Mouse (Mus musculus) heart, embryonic 14.5 days (tissue): ENCODE measurements at regions not wholly inside any gene's neighbourhood (a gene's known extent, or its start where the extent isn't known, plus 50 kb on each side); places are given as distances from the start of the nearest gene placed in this dataset.

Experiments used
- ATAC-seq: fragments of 200-750 bp; cut with Nextera tagmentation; 2 replicates; pipeline ENCODE4 v1.8.0; 2017; ENCODE audit warnings: low read depth, moderate TSS enrichment; ENCODE audit not compliant: insufficient number of reproducible peaks, insufficient read depth, low FRiP score
- H3K27ac ChIP-seq, 2 experiments: fragments of 200-500 bp in 1 of 2; fragments of 300-500 bp in 1 of 2; sonication (generic) in 1 of 2; replicated peaks in 1 of 2; 2 replicates each; pipeline ENCODE4 v1.5.1; 2012 to 2014; ENCODE audit warnings: low read depth in 2 of 2, low read length in 2 of 2, control low read depth in 1 of 2, mild to moderate bottlenecking in 1 of 2, mixed read lengths in 1 of 2; ENCODE audit not compliant: control insufficient read depth in 1 of 2, insufficient read depth in 1 of 2
- H3K27me3 ChIP-seq: fragments of 300-500 bp; sonication (generic); 2 replicates; pipeline ENCODE4 v1.6.1; 2014; ENCODE audit warnings: mild to moderate bottlenecking, low read length, control low read depth; ENCODE audit not compliant: control insufficient read depth, insufficient read depth
- H3K36me3 ChIP-seq: fragments of 300-500 bp; sonication (generic); 2 replicates; pipeline ENCODE4 v1.6.1; 2014; ENCODE audit warnings: mild to moderate bottlenecking, control low read depth, low read length, mixed read lengths; ENCODE audit not compliant: control insufficient read depth, insufficient read depth
- H3K4me1 ChIP-seq, 2 experiments: fragments of 200-500 bp in 1 of 2; fragments of 300-500 bp in 1 of 2; sonication (generic) in 1 of 2; 2 replicates each; pipeline ENCODE4 v1.6.1; 2012 to 2014; ENCODE audit warnings: low read length in 2 of 2, control low read depth in 1 of 2, mixed read lengths in 1 of 2; ENCODE audit not compliant: control insufficient read depth in 2 of 2, insufficient read depth in 2 of 2
- H3K4me2 ChIP-seq: fragments of 300-500 bp; sonication (generic); 2 replicates; pipeline ENCODE4 v1.6.1; 2014; ENCODE audit warnings: mild to moderate bottlenecking, low read length
- H3K4me3 ChIP-seq, 2 experiments: fragments of 200-500 bp in 1 of 2; fragments of 300-500 bp in 1 of 2; sonication (generic) in 1 of 2; 2 replicates each; pipeline ENCODE4 v1.5.1; 2012 to 2014; ENCODE audit warnings: low read length in 2 of 2, mild to moderate bottlenecking in 2 of 2, control low read depth in 1 of 2, low read depth in 1 of 2, moderate library complexity in 1 of 2; ENCODE audit not compliant: control insufficient read depth in 1 of 2, insufficient read depth in 1 of 2
- H3K9ac ChIP-seq: fragments of 300-500 bp; sonication (generic); 2 replicates; pipeline ENCODE4 v1.6.1; 2014; ENCODE audit warnings: mild to moderate bottlenecking, low read length
- H3K9me3 ChIP-seq: fragments of 300-500 bp; sonication (generic); 2 replicates; pipeline ENCODE4 v1.6.1; 2016; ENCODE audit warnings: low read length, control low read depth; ENCODE audit not compliant: control insufficient read depth
- WGBS: fragments of 180-500 bp; shearing (Covaris S2); extraction: QIAGEN DNeasy Blood & Tissue Kit; methylation state at CpG from one replicate; pipeline ENCODE4 v1.1.7; 2014; 5-methylcytosine and 5-hydroxymethylcytosine counted together

DNA sequence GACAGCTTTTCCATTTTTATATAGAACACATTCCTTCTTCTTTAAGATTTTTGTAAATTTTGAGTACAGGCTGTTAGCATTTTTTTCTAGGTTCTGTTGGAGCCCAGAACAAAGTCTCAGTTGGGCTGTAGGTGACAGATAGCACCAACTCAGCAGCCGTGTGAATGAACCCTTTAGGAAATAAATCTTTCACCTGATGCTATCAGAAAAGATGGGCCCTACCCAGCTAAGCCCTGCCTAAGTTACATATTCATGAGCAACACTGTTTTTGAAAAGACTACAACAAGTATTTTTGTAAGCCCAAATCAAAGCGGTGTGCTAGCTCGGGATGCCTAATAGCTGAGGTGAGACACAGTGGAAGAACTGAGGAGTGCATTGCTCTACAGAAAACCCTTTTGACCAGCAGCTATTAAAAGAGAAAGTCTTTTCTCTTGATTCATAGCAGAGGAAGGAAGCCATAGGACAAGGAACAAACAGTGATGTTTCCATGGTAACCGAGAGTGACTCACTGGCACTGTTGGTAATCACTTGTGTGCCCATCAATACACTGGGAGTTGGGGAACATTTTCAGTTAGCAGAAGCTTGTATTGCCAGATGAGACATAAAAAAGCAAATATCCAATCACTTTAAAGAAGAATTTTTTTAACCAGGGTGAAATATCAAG, 253.0 kb upstream of the Zpld1 start:
- Histone ChIP-seq H3K9me3 (no peaks in the 10 kb centered on the region), H3K4me1 (peaks cover 3 to 7% of the 10 kb centered on the region in 2 experiments; a peak in 3 of 4 replicates), H3K27me3 (no peaks in the 10 kb centered on the region), H3K36me3 (no peaks in the 10 kb centered on the region), H3K4me3 (no peak overlapping the region), H3K9ac (no peak overlapping the region), H3K27ac (no peak overlapping the region), H3K4me2 (no peak overlapping the region)
- 73% methylated on average over 4 of the region's 4 CpGs for WGBS
- no peak for ATAC-seq

- no peak overlapping the region for H3K4me2 ChIP-seq
- no peak overlapping the region for H3K9ac ChIP-seq
- no peaks in the 10 kb centered on the region for H3K9me3 ChIP-seq
- H3K27ac ChIP-seq = no peak overlapping the region
- H3K4me1 ChIP-seq = no peaks in the 10 kb centered on the region
- no peaks in the 10 kb centered on the region for H3K36me3 ChIP-seq
- H3K27me3 ChIP-seq = no peaks in the 10 kb centered on the region
- no peak for ATAC-seq
- no peak overlapping the region for H3K4me3 ChIP-seq
- 94% methylated on average over 2 of the region's 2 CpGs for WGBS
Measured at GRCm38 (mm10) chr16:55547095-55547494, 249.3 kb upstream of the Zpld1 start.

GRCm38 (mm10) chr16:55540336-55541015, 242.7 kb upstream of the Zpld1 start:
- Histone ChIP-seq H3K27ac (no peak overlapping the region), H3K9me3 (no peaks in the 10 kb centered on the region), H3K4me1 (no peaks in the 10 kb centered on the region), H3K4me3 (no peak overlapping the region), H3K9ac (no peak overlapping the region), H3K27me3 (no peaks in the 10 kb centered on the region), H3K4me2 (no peak overlapping the region), H3K36me3 (no peaks in the 10 kb centered on the region)
- ATAC-seq = no peak
- 73% methylated on average over 3 of the region's 3 CpGs for WGBS

- WGBS = 71% methylated on average over 1 of the region's 1 CpGs
- Histone ChIP-seq H3K36me3 (no peaks in the 10 kb centered on the region), H3K27ac (no peak overlapping the region), H3K27me3 (no peaks in the 10 kb centered on the region), H3K9me3 (no peaks in the 10 kb centered on the region), H3K4me2 (no peak overlapping the region), H3K4me1 (no peaks in the 10 kb centered on the region), H3K9ac (no peak overlapping the region), H3K4me3 (no peak overlapping the region)
- ATAC-seq = no peak
Measured at GRCm38 (mm10) chr16:55539179-55539578, 241.4 kb upstream of the Zpld1 start.

GRCm38 (mm10) chr16:55537548-55537947, 239.8 kb upstream of the Zpld1 start:
- H3K36me3 ChIP-seq = no peaks in the 10 kb centered on the region
- no peaks in the 10 kb centered on the region for H3K27me3 ChIP-seq
- H3K4me2 ChIP-seq = no peak overlapping the region
- H3K27ac ChIP-seq = no peak overlapping the region
- H3K4me3 ChIP-seq = no peak overlapping the region
- no peak overlapping the region for H3K9ac ChIP-seq
- WGBS = 84% methylated on average over 5 of the region's 5 CpGs
- no peaks in the 10 kb centered on the region for H3K4me1 ChIP-seq
- ATAC-seq = no peak
- no peaks in the 10 kb centered on the region for H3K9me3 ChIP-seq

DNA sequence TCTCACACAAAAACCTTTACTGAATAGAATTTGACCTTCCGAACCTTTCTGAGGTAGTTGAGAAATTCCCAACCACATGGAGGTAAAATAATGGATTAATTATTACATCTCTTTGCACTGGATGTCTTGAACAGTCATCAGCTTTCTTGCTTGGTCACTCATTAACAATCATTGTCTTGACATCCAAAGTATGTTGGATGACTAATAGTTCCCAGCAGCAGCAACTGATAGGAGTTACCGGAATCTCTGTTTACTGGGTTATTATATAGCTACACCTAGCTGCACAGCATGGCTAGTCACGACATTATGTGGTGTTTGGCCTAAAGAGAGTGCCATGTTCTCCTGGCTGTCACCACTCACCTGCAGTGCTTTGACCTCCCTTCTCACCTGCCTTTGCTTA, 234.9 kb upstream of the Zpld1 start:
- H3K4me2 ChIP-seq = no peak overlapping the region
- H3K4me3 ChIP-seq = no peak overlapping the region
- H3K9ac ChIP-seq = no peak overlapping the region
- H3K27me3 ChIP-seq = no peaks in the 10 kb centered on the region
- no peak for ATAC-seq
- no peaks in the 10 kb centered on the region for H3K36me3 ChIP-seq
- H3K9me3 ChIP-seq = no peaks in the 10 kb centered on the region
- H3K4me1 ChIP-seq = no peaks in the 10 kb centered on the region
- 55% methylated on average over 3 of the region's 3 CpGs for WGBS
- H3K27ac ChIP-seq = no peak overlapping the region

DNA sequence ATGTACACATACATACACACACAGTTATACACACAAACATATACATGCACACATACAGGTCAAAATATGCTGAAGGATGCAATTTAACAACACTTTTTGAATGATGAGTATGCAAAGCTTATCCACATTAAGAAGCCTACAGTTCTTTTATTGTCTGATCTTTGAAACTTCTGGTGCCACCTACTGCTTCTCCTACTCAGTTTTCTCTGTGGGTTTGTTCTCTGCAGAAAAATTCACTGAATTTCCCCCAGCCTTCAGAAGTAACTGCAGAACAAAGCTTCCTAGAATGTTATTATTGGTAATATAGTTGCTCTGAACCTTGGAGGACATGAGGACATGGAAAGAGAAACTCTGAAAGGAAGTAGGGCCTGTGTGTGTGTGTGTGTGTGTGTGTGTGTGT, 233.1 kb upstream of the Zpld1 start:
- no peak overlapping the region for H3K27ac ChIP-seq
- no peak overlapping the region for H3K9ac ChIP-seq
- no peaks in the 10 kb centered on the region for H3K9me3 ChIP-seq
- no peaks in the 10 kb centered on the region for H3K36me3 ChIP-seq
- no peak overlapping the region for H3K4me3 ChIP-seq
- H3K4me2 ChIP-seq = no peak overlapping the region
- H3K4me1 ChIP-seq = no peaks in the 10 kb centered on the region
- ATAC-seq = no peak
- H3K27me3 ChIP-seq = no peaks in the 10 kb centered on the region

GRCm38 (mm10) chr16:55527680-55528079, 229.9 kb upstream of the Zpld1 start:
- ATAC-seq = no peak
- no peak overlapping the region for H3K9ac ChIP-seq
- H3K4me2 ChIP-seq = no peak overlapping the region
- H3K9me3 ChIP-seq = no peaks in the 10 kb centered on the region
- H3K27me3 ChIP-seq = no peaks in the 10 kb centered on the region
- 85% methylated on average over 5 of the region's 5 CpGs for whole genome bisulfite sequencing
- H3K27ac ChIP-seq = no peak overlapping the region
- H3K36me3 ChIP-seq = no peaks in the 10 kb centered on the region
- no peak overlapping the region for H3K4me3 ChIP-seq
- H3K4me1 ChIP-seq = no peaks in the 10 kb centered on the region
